Mouse (Mus musculus): Measurements from ENCODE around the gene Zfhx3.

- no peak for TF ChIP-seq POLR2A (IDR thresholded peaks at IDR 0.05; ENCODE audit: borderline replicate concordance, low read depth, low read length)
- no peak for TF ChIP-seq CTCF (IDR thresholded peaks at IDR 0.05; ENCODE audit: low read depth, low read length)
These were observed 610.1 kb downstream of the Zfhx3 start for GRCm38 (mm10) chr8:108552518-108552917.
